Mouse (Mus musculus): Measurements from ENCODE around the gene Scml4.

- TF ChIP-seq CTCF (IDR thresholded peaks at IDR 0.05; ENCODE audit: control insufficient read depth, insufficient read depth, insufficient replicate concordance, low read depth, low read length) (no peak), POLR2A (IDR thresholded peaks at IDR 0.05; ENCODE audit: control insufficient read depth, low read depth, low read length) (no peak)
Observed at GRCm38 (mm10) chr10:42962181-42962601, 102.0 kb downstream of the Scml4 start.
